Mouse (Mus musculus): ENCODE results near the gene Cyp2ab1. TPM values are rescaled to one million over a fixed set of nuclear protein-coding genes. Genes with fewer than 3 reads are reported as not detected.

Gene Cyp2ab1
- polyA plus RNA-seq (2012; ENCODE audit: low replicate concordance): 1.6 and 2.7 TPM in 2 replicates

DNA sequence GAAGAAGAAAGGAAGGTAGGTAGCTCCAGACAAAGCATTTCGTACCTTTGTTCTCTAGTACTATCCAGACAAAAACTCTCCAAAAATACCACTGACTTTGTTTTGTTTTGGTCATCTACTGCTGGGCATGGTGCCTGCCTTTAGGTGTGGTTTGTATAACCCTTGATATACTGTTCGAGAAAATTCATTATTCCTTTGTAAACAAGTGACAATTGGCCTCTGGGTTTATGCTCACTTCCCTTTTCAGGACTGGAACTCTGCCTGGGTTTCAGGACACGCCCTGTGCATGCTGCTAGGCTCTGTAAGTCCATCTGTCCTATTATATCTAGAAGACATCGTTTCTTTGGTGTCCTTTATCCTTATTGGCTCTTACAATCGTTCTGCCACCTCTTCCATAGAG is at the start of gene Cyp2ab1:
Cyp2ab1 (minus strand) TSS at position 119 of the 400 bp plus-strand sequence.

GRCm38 (mm10) chr16:20301770-20302649 is 23.2 kb downstream of the Cyp2ab1 start, which contains the start of gene Parl:
Gene Parl (minus strand): TSS chr16:20302387.

Other genes starting within 250 kb of the Cyp2ab1 start
- gene Klhl24, start 227.9 kb downstream of the Cyp2ab1 start, polyA plus RNA-seq (2012; ENCODE audit: low replicate concordance): 56.5 and 88.9 TPM in 2 replicates
- 23.2 and 45.4 TPM in 2 replicates for gene Yeats2, start 184.3 kb downstream of the Cyp2ab1 start, polyA plus RNA-seq (2012; ENCODE audit: low replicate concordance)
- not detected in 2 replicates for gene Map6d1, start 84.0 kb downstream of the Cyp2ab1 start, polyA plus RNA-seq (2012; ENCODE audit: low replicate concordance)
- gene Parl, start 23.0 kb downstream of the Cyp2ab1 start, polyA plus RNA-seq (2012; ENCODE audit: low replicate concordance): 120 and 194 TPM in 2 replicates
- 4.6 and 8.1 TPM in 2 replicates for gene Abcc5, start 101.0 kb upstream of the Cyp2ab1 start, polyA plus RNA-seq (2012; ENCODE audit: low replicate concordance)
- gene Eif2b5, start 173.4 kb upstream of the Cyp2ab1 start, polyA plus RNA-seq (2012; ENCODE audit: low replicate concordance): 12.9 and 17.4 TPM in 2 replicates
- gene Dvl3, start 191.6 kb upstream of the Cyp2ab1 start, polyA plus RNA-seq (2012; ENCODE audit: low replicate concordance): 31.2 and 61.5 TPM in 2 replicates
- gene Ap2m1, start 210.1 kb upstream of the Cyp2ab1 start, polyA plus RNA-seq (2012; ENCODE audit: low replicate concordance): 63.6 and 66.9 TPM in 2 replicates
- 28.8 and 31.8 TPM in 2 replicates for gene Abcf3, start 223.2 kb upstream of the Cyp2ab1 start, polyA plus RNA-seq (2012; ENCODE audit: low replicate concordance)